Mouse (Mus musculus) embryonic facial prominence, embryonic 15.5 days (tissue): ENCODE results near the gene Casq2. TPM values are rescaled to one million over a fixed set of nuclear protein-coding genes. Genes with fewer than 3 reads are reported as not detected.

Experiments used
- ATAC-seq: fragments of 200-750 bp; cut with Nextera tagmentation; 2 replicates; pipeline ENCODE4 v1.8.0; 2017; ENCODE audit warnings: low read depth, moderate TSS enrichment; ENCODE audit not compliant: insufficient number of reproducible peaks, low FRiP score, low TSS enrichment
- H3K27ac ChIP-seq: fragments of 300-500 bp; sonication (generic); replicated peaks from 2 replicates; pipeline ENCODE4 v1.5.1; 2015; ENCODE audit warnings: mild to moderate bottlenecking, inconsistent platforms
- H3K27me3 ChIP-seq: fragments of 300-500 bp; sonication (generic); 2 replicates; pipeline ENCODE4 v1.6.1; 2015; ENCODE audit warnings: inconsistent platforms
- H3K36me3 ChIP-seq: fragments of 300-500 bp; sonication (generic); 2 replicates; pipeline ENCODE4 v1.6.1; 2015; ENCODE audit warnings: mild to moderate bottlenecking, inconsistent platforms
- H3K4me1 ChIP-seq: fragments of 300-500 bp; sonication (generic); 2 replicates; pipeline ENCODE4 v1.6.1; 2015; ENCODE audit warnings: inconsistent platforms
- H3K4me2 ChIP-seq: fragments of 300-500 bp; sonication (generic); replicated peaks from 2 replicates; pipeline ENCODE4 v1.6.1; 2015; ENCODE audit warnings: mild to moderate bottlenecking, inconsistent platforms
- H3K4me3 ChIP-seq: fragments of 300-500 bp; sonication (generic); replicated peaks from 2 replicates; pipeline ENCODE4 v1.5.1; 2015; ENCODE audit warnings: mild to moderate bottlenecking, inconsistent platforms
- H3K9ac ChIP-seq: fragments of 300-500 bp; sonication (generic); 2 replicates; pipeline ENCODE4 v1.6.1; 2015; ENCODE audit warnings: inconsistent platforms
- H3K9me3 ChIP-seq: fragments of 300-500 bp; sonication (generic); replicated peaks from 2 replicates; pipeline ENCODE4 v1.6.1; 2016; ENCODE audit warnings: inconsistent platforms
- WGBS: fragments of 180-500 bp; shearing (Covaris S2); methylation state at CpG from one replicate; pipeline ENCODE4 v1.1.7; 2015; 5-methylcytosine and 5-hydroxymethylcytosine counted together
- polyA plus RNA-seq: library from polyadenylated mRNA; unstranded; fragments of >200 nt; fragmentation: Nextera tagmentation; extraction: Ambion mirVana; gene quantifications from 2 replicates; pipeline ENCODE4 v1.2.1, GENCODE M21; 2015

Casq2 gene
- polyA plus RNA-seq, 1 experiment from 2014 or later = 77.5 TPM

DNA sequence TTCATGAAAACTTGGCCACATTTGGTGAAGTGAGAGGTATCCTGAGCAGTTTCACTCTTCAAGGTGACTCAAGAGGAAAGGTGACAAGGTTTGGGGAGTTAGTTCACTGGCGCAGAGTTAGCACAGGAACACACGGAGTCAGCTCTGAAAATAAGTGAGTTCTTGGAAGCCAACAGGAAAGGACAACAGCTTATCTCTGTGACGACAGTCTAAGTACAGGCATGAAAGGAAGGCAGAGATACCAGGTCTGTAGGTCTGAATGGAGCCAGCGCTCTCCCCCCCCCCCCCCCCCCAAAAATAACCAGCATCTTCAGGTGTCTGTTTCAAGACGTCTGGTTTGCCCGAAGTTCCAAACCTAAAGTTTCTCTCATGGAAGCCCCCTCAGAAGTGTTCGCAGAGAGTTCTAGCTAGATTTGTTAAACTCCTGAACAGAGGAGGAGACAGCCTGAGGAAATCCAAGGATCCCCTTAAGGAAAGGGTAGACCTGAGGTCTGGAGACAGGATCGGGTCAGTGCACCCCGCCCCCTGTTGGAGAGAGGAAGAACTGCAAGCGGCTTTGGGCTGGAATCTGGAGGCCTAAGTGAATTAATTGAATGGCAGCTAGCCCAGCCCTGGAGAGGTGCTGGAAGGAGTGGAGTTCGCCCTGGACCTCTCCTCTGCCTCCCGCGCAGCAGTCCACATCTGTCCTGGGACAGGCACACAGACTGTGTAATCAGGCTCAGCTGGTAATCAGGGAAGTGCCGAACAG is 24.1 kb upstream of the Casq2 start:
- peak overlapping the region; percentile 19; the same call in 1 of the 2 replicates for H3K4me2 ChIP-seq
- peak; percentile 54; the same call in 1 of the 2 replicates for ATAC-seq
- WGBS = 32% methylated on average over 14 of the region's 14 CpGs

DNA sequence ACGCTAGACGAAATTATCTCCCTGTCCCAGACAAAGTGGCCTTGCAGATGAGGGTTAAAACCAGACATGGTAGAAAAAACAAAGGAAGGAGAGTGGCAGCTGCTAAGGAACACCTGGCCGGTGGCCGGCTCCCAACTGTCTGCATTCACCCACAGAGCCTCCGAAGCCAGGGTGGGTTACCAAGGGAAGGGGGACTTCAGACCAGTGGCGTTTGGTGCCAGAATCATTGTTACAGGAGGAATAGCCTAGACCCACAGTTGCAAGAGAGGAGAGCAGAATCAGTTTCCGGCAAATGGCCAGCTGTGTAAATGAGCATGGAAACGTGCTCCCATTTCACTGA is 23.6 kb upstream of the Casq2 start:
- H3K9me3 ChIP-seq = no peaks in the 10 kb centered on the region
- no peaks in the 10 kb centered on the region for H3K36me3 ChIP-seq
- H3K27me3 ChIP-seq = no peaks in the 10 kb centered on the region
- no peak overlapping the region for H3K9ac ChIP-seq
- ATAC-seq = no peak
- peak overlapping the region; percentile 19; the same call in 1 of the 2 replicates for H3K4me2 ChIP-seq
- H3K4me3 ChIP-seq = no peak overlapping the region
- H3K4me1 ChIP-seq = peaks cover 8% of the 10 kb centered on the region; the same call in 1 of the 2 replicates
- H3K27ac ChIP-seq = no peak overlapping the region
- 28% methylated on average over 8 of the region's 8 CpGs for WGBS

More for the DNA sequence above, 24.1 kb upstream of the Casq2 start:
- H3K27ac ChIP-seq = no peak overlapping the region
- no peak overlapping the region for H3K9ac ChIP-seq
- no peak overlapping the region for H3K4me3 ChIP-seq
- no peaks in the 10 kb centered on the region for H3K27me3 ChIP-seq
- peaks cover 8% of the 10 kb centered on the region; the same call in 1 of the 2 replicates for H3K4me1 ChIP-seq
- no peaks in the 10 kb centered on the region for H3K36me3 ChIP-seq
- no peaks in the 10 kb centered on the region for H3K9me3 ChIP-seq

DNA sequence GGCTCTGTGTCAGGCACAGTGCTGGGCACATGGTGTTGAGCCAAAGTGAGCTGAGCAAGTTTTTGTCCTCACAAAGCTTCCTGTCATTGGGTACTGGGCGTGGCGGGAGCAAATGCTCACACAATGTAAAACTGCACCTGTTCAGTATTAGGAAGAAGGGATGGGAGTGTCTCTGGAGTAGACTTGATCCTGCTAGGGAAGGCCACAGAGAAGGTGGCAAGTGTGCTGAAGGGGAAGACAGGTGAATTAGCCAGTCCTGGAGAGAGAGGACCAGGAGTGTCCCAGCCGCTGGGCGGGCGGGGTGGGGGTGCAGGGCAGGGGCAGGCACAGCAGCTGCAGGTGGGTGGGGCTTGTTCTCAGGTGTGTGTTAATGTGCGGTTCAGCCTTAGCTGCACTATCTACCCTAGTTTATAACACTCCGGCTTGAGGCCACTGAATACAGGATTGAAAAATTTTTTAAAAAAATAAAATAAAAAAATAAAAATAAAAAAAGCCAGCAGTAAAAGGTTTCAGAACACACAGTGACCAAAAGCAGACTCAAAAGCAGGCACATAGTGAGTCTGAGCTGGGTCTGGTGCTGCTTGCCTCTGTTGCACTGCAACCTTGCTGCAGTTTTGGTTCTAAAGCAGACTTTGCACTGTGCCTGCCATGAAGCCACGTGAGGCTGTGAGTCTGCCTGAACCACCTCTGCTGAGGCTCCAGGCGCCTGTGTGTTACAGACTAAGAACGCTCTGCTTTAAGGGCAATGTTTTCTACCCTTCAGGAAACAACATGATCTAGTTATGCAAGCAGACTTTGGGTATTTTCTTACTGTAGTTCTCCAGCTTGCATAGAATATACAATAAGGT is 22.7 kb upstream of the Casq2 start:
- H3K4me2 ChIP-seq = no peak overlapping the region
- H3K36me3 ChIP-seq = no peaks in the 10 kb centered on the region
- no peak overlapping the region for H3K27ac ChIP-seq
- no peaks in the 10 kb centered on the region for H3K9me3 ChIP-seq
- H3K4me3 ChIP-seq = no peak overlapping the region
- H3K9ac ChIP-seq = no peak overlapping the region
- ATAC-seq = no peak
- no peaks in the 10 kb centered on the region for H3K27me3 ChIP-seq
- peaks cover 8% of the 10 kb centered on the region; the same call in 1 of the 2 replicates for H3K4me1 ChIP-seq
- WGBS = 59% methylated on average over 10 of the region's 10 CpGs

DNA sequence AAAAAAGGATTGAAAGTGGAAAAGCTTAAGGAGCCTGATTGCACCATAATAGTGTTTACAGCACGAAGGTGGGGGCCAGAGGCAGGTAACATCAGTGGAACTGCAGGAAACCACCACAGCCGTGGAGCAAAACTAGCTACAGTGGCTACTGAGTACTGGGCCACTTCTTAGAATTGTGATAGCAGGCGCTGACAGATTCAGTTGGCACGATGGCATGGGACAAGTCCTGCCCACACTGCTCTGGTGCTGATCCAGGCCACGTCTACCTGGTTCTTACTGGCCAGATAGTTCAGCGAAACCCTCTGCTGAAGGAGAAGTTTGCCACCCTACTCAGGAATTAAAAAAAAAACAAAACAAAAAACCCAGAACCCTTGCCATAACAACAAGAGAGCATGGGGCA is 21.6 kb upstream of the Casq2 start:
- Histone ChIP-seq H3K4me2 (no peak overlapping the region), H3K36me3 (no peaks in the 10 kb centered on the region), H3K9me3 (no peaks in the 10 kb centered on the region), H3K27me3 (no peaks in the 10 kb centered on the region), H3K27ac (no peak overlapping the region), H3K9ac (no peak overlapping the region), H3K4me3 (no peak overlapping the region), H3K4me1 (peaks cover 8% of the 10 kb centered on the region; the same call in 1 of the 2 replicates)
- ATAC-seq = no peak
- WGBS = 79% methylated on average over 6 of the region's 6 CpGs

DNA sequence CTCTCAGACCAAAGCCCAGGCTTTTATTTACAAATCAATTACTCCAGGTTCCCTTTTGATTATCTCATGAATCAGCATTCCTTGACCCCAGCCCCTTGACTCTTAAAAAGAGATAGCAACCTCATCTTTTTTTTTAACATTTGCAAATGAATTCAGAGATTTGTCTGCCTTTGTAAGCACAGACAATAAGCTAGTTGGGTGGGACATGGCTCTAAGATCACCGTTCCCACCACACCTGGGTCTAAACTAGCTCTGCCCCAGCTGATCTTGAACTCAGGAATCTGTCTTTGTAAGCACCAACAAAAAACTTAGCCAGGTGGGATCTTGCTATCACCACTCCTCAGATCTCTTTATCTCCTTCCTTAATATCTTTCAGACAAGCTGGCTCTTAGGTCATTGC is 18.9 kb upstream of the Casq2 start:
- no peaks in the 10 kb centered on the region for H3K27me3 ChIP-seq
- H3K9me3 ChIP-seq = no peaks in the 10 kb centered on the region
- peaks cover 8% of the 10 kb centered on the region; the same call in 1 of the 2 replicates for H3K4me1 ChIP-seq
- H3K4me2 ChIP-seq = no peak overlapping the region
- H3K36me3 ChIP-seq = no peaks in the 10 kb centered on the region
- H3K27ac ChIP-seq = no peak overlapping the region
- ATAC-seq = no peak
- WGBS = 53% methylated on average over 1 of the region's 1 CpGs
- no peak overlapping the region for H3K4me3 ChIP-seq
- no peak overlapping the region for H3K9ac ChIP-seq

DNA sequence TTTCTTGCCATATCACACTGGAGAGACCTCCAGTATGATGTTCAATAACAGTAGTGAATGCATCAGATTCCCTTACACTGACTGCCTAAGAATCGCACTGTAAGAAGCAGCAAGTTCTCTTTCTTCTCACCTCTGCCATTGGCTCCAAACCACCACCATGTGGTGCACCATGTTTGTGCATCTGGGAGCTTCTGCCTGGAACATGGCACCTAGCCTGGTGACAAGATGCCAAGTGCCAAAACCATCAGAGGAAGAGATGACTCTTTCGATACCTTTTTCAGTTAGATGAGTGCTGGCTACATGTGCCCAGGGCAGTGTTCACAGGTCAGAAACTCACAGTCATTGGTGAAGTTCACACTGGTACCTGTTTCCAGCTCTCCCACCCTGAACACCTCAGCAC is 18.4 kb upstream of the Casq2 start:
- H3K9ac ChIP-seq = no peak overlapping the region
- ATAC-seq = no peak
- no peak overlapping the region for H3K4me3 ChIP-seq
- no peaks in the 10 kb centered on the region for H3K36me3 ChIP-seq
- peaks cover 4% of the 10 kb centered on the region; the same call in 1 of the 2 replicates for H3K4me1 ChIP-seq
- WGBS = 92% methylated on average over 2 of the region's 2 CpGs
- H3K27ac ChIP-seq = no peak overlapping the region
- H3K27me3 ChIP-seq = no peaks in the 10 kb centered on the region
- no peaks in the 10 kb centered on the region for H3K9me3 ChIP-seq
- H3K4me2 ChIP-seq = no peak overlapping the region

DNA sequence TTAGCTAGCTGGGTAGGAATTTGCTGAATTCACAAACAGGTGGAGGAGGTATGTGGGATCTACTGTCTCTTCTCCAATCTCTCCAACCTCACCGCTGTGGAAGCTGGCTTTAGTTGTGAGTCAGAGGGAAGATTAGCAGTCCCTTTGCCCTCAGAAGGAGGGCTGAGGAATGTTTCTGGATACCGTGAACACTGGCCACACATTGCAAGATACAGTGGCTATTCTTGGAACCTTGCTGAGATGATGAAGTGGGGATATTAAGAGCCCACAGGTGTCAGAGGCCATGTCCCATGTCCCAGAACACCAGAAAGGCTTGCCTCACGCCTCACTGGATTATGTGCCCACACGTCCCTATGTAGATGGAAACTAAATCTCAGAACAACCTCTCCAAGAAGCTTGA is 17.0 kb upstream of the Casq2 start:
- Histone ChIP-seq H3K36me3 (no peaks in the 10 kb centered on the region), H3K4me3 (no peak overlapping the region), H3K27me3 (no peaks in the 10 kb centered on the region), H3K4me2 (no peak overlapping the region), H3K27ac (no peak overlapping the region), H3K9me3 (no peaks in the 10 kb centered on the region), H3K9ac (no peak overlapping the region), H3K4me1 (no peaks in the 10 kb centered on the region)
- ATAC-seq = no peak
- WGBS = 80% methylated on average over 4 of the region's 4 CpGs

DNA sequence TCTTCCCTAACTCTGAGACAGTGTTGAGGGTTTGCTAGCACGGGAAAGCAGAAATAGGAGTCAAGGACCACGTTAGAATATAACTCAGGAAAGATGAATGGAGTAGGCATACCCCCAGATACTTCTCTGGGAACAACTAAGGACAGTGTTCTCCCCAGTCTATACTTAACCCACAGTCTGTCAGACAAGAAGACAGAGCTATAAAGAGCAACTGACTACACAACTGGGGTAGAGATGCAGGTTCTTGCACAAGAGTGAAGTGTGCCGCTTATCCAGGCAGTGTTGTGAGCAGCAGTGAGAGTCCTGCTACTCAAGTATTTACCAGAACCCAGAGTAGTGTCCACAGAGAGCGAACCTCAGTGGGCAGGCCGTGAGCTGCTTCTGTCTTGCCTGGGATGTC is 16.5 kb upstream of the Casq2 start:
- 86% methylated on average over 5 of the region's 5 CpGs for WGBS
- Histone ChIP-seq H3K4me1 (no peaks in the 10 kb centered on the region), H3K27me3 (no peaks in the 10 kb centered on the region), H3K27ac (no peak overlapping the region), H3K4me3 (no peak overlapping the region), H3K9me3 (no peaks in the 10 kb centered on the region), H3K36me3 (no peaks in the 10 kb centered on the region), H3K4me2 (no peak overlapping the region), H3K9ac (no peak overlapping the region)
- ATAC-seq = no peak

DNA sequence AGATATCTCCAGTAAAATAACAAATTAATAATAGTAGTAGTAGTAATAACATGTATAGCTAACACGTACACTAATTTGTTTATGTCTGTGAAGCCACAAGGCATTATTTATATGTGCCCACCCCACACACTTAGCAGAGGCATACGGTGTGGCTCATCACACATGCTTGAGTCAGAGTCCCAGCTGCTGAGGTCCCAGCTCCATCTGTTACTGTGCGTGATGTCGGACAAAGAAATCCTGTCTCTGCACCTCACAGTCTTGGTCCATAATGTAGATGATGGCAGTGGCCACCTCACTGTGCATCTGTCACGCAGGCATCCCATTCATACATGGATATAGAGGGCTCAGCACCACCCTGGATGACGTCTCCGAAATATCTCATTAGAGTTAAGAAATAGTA is 15.9 kb upstream of the Casq2 start:
- Histone ChIP-seq H3K27me3 (no peaks in the 10 kb centered on the region), H3K4me3 (no peak overlapping the region), H3K36me3 (no peaks in the 10 kb centered on the region), H3K4me2 (no peak overlapping the region), H3K9me3 (no peaks in the 10 kb centered on the region), H3K27ac (no peak overlapping the region), H3K4me1 (no peaks in the 10 kb centered on the region), H3K9ac (no peak overlapping the region)
- ATAC-seq = no peak
- 90% methylated on average over 7 of the region's 7 CpGs for WGBS

DNA sequence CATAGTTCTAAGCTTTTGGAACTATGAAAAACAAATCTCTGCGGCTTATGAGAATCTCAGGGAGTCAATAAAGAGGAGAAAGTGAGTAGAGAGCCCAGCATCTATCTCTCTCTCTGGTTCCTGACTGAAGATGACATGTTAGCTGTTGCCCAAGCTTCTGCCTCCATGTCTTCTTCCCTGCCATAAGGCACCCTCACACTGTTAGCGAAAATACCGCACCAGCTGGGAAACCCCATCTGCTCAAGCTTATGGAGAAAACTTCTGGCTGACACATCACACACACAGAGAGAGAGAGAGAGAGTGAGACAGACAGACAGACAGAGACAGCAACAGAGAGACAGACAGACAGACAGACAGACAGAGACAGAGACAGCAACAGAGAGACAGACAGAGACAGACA is 15.2 kb upstream of the Casq2 start:
- Histone ChIP-seq H3K4me2 (no peak overlapping the region), H3K9me3 (no peaks in the 10 kb centered on the region), H3K4me1 (no peaks in the 10 kb centered on the region), H3K36me3 (no peaks in the 10 kb centered on the region), H3K4me3 (no peak overlapping the region), H3K27ac (no peak overlapping the region), H3K27me3 (no peaks in the 10 kb centered on the region), H3K9ac (no peak overlapping the region)
- WGBS = 94% methylated on average over 3 of the region's 3 CpGs
- no peak for ATAC-seq

DNA sequence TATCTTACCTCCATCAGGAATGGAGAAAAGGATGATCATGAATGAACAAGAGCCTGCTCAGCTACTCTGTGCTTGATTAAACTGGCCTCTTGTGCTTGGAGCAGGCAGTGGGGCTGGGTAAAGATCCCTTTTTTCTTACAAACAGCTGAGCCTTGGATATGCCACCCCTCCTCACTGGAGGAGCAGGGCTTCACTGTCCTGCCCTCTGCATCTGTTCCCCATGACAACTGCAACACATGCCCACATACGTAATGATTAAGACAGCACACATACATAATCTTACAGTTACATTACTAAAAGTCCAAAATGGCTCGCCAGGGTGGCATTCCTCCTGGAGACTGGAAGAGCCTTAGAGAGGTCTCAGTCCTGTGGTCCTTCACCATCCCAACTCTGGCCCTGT is 6.8 kb upstream of the Casq2 start:
- H3K9ac ChIP-seq = no peak overlapping the region
- WGBS = 55% methylated on average over 2 of the region's 2 CpGs
- H3K4me3 ChIP-seq = no peak overlapping the region
- no peak for ATAC-seq
- H3K27ac ChIP-seq = no peak overlapping the region
- 0 out of 2 replicates have a peak, but pooled peaks cover 7% of the 10 kb centered on the region for H3K4me1 ChIP-seq
- H3K27me3 ChIP-seq = no peaks in the 10 kb centered on the region
- H3K4me2 ChIP-seq = no peak overlapping the region
- no peaks in the 10 kb centered on the region for H3K9me3 ChIP-seq
- no peaks in the 10 kb centered on the region for H3K36me3 ChIP-seq
